Mouse (Mus musculus): ENCODE results near the gene Rbfox3.

GRCm38 (mm10) chr11:118484169-118484568, 427.2 kb downstream of the Rbfox3 start:
- TF ChIP-seq CTCF (IDR thresholded peaks at IDR 0.05; ENCODE audit: borderline replicate concordance, insufficient read depth, low read depth, low read length) (no peak), POLR2A (IDR thresholded peaks at IDR 0.05; ENCODE audit: borderline replicate concordance, insufficient read depth, low read length) (no peak)
